Mouse (Mus musculus): ENCODE measurements at regions not wholly inside any gene's neighbourhood (a gene's known extent, or its start where the extent isn't known, plus 50 kb on each side); places are given as distances from the start of the nearest gene placed in this dataset.
"Not testable (repeated sequence)": the region's sequence is repeated elsewhere in the genome, so short reads cannot be mapped to it uniquely, and the experiment has no call there.

GRCm38 (mm10) chr17:9278046-9278445 is 143.8 kb upstream of the Gm17728 start:
- DNase-seq, result not testable (repeated sequence)

- no peak for DNase-seq
Measured at GRCm38 (mm10) chr17:9279481-9279880, 142.4 kb upstream of the Gm17728 start.

- no peak for DNase-seq
Measured at GRCm38 (mm10) chr17:9281891-9282290, 140.0 kb upstream of the Gm17728 start.

GRCm38 (mm10) chr17:9282333-9283176 is 139.3 kb upstream of the Gm17728 start:
- no peak for DNase-seq

- no peak for DNase-seq
Measured at GRCm38 (mm10) chr17:9286431-9286830, 135.4 kb upstream of the Gm17728 start.

GRCm38 (mm10) chr17:9286834-9287233 is 135.0 kb upstream of the Gm17728 start:
- DNase-seq, result no peak

- no peak for DNase-seq
Measured at GRCm38 (mm10) chr17:9287682-9288081, 134.2 kb upstream of the Gm17728 start.

GRCm38 (mm10) chr17:9291601-9292000 is 130.3 kb upstream of the Gm17728 start:
- no peak for DNase-seq

- DNase-seq, result no peak
Measured at GRCm38 (mm10) chr17:9292296-9292695, 129.6 kb upstream of the Gm17728 start.

GRCm38 (mm10) chr17:9296371-9296770 is 125.5 kb upstream of the Gm17728 start:
- DNase-seq, result no peak

- DNase-seq, result no peak
Measured at GRCm38 (mm10) chr17:9298231-9298630, 123.6 kb upstream of the Gm17728 start.

GRCm38 (mm10) chr17:9301101-9301501 is 120.8 kb upstream of the Gm17728 start:
- DNase-seq, result no peak

- DNase-seq, result no peak
Measured at GRCm38 (mm10) chr17:9308507-9308906, 113.4 kb upstream of the Gm17728 start.

GRCm38 (mm10) chr17:9322772-9323171 is 99.1 kb upstream of the Gm17728 start:
- DNase-seq, result no peak

GRCm38 (mm10) chr17:9328886-9329455 is 92.9 kb upstream of the Gm17728 start:
- no peak for DNase-seq

GRCm38 (mm10) chr17:9357572-9358159 is 64.2 kb upstream of the Gm17728 start:
- no peak for DNase-seq
